Mouse (Mus musculus): Measurements from ENCODE around the gene Kcna2. TPM values are rescaled to one million over a fixed set of nuclear protein-coding genes. Genes with fewer than 3 reads are reported as not detected.

Gene Kcna2
- polyA plus RNA-seq, 1 experiment from 2014 or later, result 1.7 TPM

- peaks cover 38% of the 10 kb centered on the region for H3K4me1 ChIP-seq (replicated peaks)
- H3K27me3 ChIP-seq, result peaks cover 7% of the 10 kb centered on the region
- H3K9me3 ChIP-seq, result no peaks in the 10 kb centered on the region
- H3K27ac ChIP-seq (replicated peaks), result no peak overlapping the region
- ATAC-seq (ENCODE audit: low FRiP score, low read depth), result no peak
- H3K4me2 ChIP-seq, result peak overlapping the region; percentile 90
- 89% methylated on average over 3 of the region's 3 CpGs for WGBS
- H3K4me3 ChIP-seq, result peak overlapping the region; percentile 75; the same call in 1 of the 2 replicates
- H3K36me3 ChIP-seq, result no peaks in the 10 kb centered on the region
- H3K9ac ChIP-seq, result no peak overlapping the region
Measured at GRCm38 (mm10) chr3:107103462-107103861, 2.5 kb downstream of the Kcna2 start.

DNA sequence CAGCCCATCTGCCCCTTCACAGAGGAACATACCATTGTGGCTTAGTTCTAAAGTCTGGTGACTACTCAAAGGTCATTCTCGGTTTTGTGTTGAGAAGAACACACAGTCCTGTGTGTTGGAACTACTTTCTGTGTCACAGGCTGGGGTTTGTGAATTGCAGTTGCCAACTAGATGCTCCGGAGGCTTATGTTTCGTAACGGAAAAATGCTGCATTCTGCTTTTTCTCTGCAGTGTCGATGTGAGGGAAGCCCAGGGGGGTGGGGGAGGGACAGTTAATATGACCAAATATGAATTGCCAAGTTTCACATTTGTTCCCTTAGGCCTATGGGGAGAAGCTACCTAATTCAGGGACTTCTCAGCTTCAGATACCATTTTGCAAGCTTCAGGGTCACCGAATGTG, 5.0 kb downstream of the Kcna2 start:
- no peaks in the 10 kb centered on the region for H3K36me3 ChIP-seq
- peak overlapping the region; percentile 13; the same call in 1 of the 2 replicates for H3K4me2 ChIP-seq
- H3K9me3 ChIP-seq, result no peaks in the 10 kb centered on the region
- peaks cover 30% of the 10 kb centered on the region for H3K4me1 ChIP-seq (replicated peaks)
- no peak for ATAC-seq (ENCODE audit: low FRiP score, low read depth)
- WGBS, result 78% methylated on average over 6 of the region's 6 CpGs
- H3K27ac ChIP-seq (replicated peaks), result no peak overlapping the region
- H3K4me3 ChIP-seq, result no peak overlapping the region
- no peaks in the 10 kb centered on the region for H3K27me3 ChIP-seq
- H3K9ac ChIP-seq, result no peak overlapping the region

DNA sequence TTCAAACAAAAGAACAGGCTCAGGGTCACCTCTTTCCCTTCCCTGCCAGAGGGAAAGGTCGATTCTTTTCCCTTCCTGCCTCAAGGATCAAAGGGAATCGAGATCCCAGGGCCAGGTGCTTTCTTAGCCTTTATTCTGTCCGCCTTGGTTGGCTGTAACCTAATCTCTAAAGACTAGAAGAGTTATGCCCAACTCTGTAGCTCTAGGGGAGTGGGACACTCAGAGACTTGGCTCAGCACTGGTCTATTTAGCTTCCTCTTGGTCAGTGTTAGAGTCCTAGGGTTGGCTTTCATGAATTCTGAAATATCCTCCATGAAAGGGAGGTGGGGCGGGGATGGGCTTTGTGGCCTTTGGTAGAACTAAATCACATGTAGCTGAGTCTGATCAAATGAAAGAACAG, 11.6 kb downstream of the Kcna2 start:
- WGBS, result 54% methylated on average over 4 of the region's 4 CpGs
- H3K4me2 ChIP-seq, result no peak overlapping the region
- ATAC-seq (ENCODE audit: low FRiP score, low read depth), result no peak

GRCm38 (mm10) chr3:107112932-107113659, 12.2 kb downstream of the Kcna2 start:
- no peaks in the 10 kb centered on the region for H3K9me3 ChIP-seq
- WGBS, result 54% methylated on average over 10 of the region's 10 CpGs
- peak overlapping the region; percentile 48 for H3K4me2 ChIP-seq
- peak overlapping the region; percentile 85 for H3K27ac ChIP-seq (replicated peaks)
- H3K9ac ChIP-seq, result peak overlapping the region; percentile 4; the same call in 1 of the 2 replicates
- peaks cover 28% of the 10 kb centered on the region for H3K4me1 ChIP-seq (replicated peaks)
- no peaks in the 10 kb centered on the region for H3K27me3 ChIP-seq
- H3K36me3 ChIP-seq, result no peaks in the 10 kb centered on the region
- H3K4me3 ChIP-seq, result no peak overlapping the region
- peak; percentile 23; the same call in 1 of the 2 replicates for ATAC-seq (ENCODE audit: low FRiP score, low read depth)

More for the DNA sequence above, 11.6 kb downstream of the Kcna2 start:
- H3K4me3 ChIP-seq, result no peak overlapping the region
- no peak overlapping the region for H3K27ac ChIP-seq (replicated peaks)
- no peaks in the 10 kb centered on the region for H3K27me3 ChIP-seq
- H3K9ac ChIP-seq, result no peak overlapping the region
- no peaks in the 10 kb centered on the region for H3K36me3 ChIP-seq
- H3K9me3 ChIP-seq, result no peaks in the 10 kb centered on the region
- H3K4me1 ChIP-seq (replicated peaks), result peaks cover 28% of the 10 kb centered on the region

DNA sequence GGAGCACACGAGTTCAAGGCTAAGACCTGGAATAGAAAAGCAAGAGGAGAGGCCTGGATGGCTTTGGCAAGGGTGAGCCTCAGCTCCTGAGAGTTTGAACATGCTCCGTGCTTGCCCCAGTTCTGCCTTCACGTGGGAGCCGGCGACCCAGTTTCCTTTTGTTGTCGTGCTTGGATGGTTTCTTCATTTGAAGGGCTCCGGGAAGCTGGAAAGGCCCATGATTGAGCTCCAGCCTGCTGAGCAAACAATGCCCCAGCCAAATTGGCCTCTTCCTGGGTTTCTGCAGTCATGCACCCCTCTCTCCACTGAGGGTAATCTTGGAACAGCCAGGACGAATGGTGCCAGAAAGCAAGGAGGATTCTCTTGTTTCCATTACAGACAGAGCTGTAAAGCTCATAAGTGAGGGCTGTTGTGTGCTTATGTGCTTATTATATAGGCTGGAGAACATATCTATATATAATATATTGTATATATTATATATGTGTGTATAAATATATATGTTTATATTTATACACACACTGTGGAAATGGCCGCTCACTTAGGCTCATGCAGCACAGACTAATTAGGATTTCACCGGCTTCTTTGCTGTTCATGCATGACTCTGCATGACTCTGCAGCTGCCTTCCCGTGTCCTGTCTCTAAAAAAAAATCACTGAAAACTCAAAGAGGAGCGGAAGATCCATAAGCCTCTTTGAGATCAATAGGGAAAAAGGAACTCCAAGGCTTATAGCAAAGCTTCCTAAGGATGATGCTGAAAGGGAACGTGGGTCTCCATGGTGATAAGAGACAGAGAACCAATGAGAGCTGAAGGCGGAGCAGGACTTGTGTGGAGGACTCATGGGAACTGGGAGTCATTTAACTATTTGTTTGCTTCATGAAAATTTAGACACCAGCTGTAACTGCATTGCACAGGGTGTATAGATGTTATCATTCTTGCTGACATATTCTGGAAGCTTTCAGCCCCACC, 13.1 kb downstream of the Kcna2 start:
- peak; percentile 90 for ATAC-seq (ENCODE audit: low FRiP score, low read depth)
- Histone ChIP-seq H3K9me3 (no peaks in the 10 kb centered on the region), H3K9ac (peak overlapping the region; percentile 4), H3K4me1 (replicated peaks) (peaks cover 28% of the 10 kb centered on the region), H3K4me3 (peak overlapping the region; percentile 26), H3K36me3 (no peaks in the 10 kb centered on the region), H3K4me2 (peak overlapping the region; percentile 48), H3K27ac (replicated peaks) (peak overlapping the region; percentile 85), H3K27me3 (no peaks in the 10 kb centered on the region)
- WGBS, result 21% methylated on average over 14 of the region's 14 CpGs

DNA sequence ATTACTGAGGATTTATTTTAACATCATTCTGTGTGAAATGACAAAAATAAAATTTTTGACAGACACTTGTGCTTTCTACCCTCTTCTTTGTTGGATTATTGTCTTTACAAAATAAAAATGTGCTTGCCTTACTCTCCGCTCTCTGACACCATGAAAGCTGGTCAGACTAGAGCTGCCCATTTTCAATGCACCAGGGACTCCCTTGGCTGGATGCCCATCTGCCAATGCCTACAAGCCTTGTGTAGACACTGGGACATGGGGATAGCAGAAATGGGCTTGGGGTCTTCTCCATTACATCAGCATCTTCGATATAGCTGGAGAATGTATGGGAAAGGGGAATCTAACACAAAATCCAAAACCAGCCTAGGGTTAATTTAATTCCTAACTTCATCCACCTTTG, 14.0 kb downstream of the Kcna2 start:
- ATAC-seq (ENCODE audit: low FRiP score, low read depth), result no peak
- Histone ChIP-seq H3K9ac (no peak overlapping the region), H3K36me3 (no peaks in the 10 kb centered on the region), H3K4me1 (replicated peaks) (peaks cover 28% of the 10 kb centered on the region), H3K4me3 (no peak overlapping the region), H3K9me3 (no peaks in the 10 kb centered on the region), H3K27me3 (no peaks in the 10 kb centered on the region), H3K27ac (replicated peaks) (no peak overlapping the region), H3K4me2 (no peak overlapping the region)
- 80% methylated on average over 2 of the region's 2 CpGs for WGBS

GRCm38 (mm10) chr3:107115746-107116145, 14.8 kb downstream of the Kcna2 start:
- Histone ChIP-seq H3K9me3 (no peaks in the 10 kb centered on the region), H3K4me3 (no peak overlapping the region), H3K27ac (replicated peaks) (no peak overlapping the region), H3K36me3 (no peaks in the 10 kb centered on the region), H3K27me3 (no peaks in the 10 kb centered on the region), H3K4me1 (replicated peaks) (peaks cover 28% of the 10 kb centered on the region), H3K4me2 (no peak overlapping the region), H3K9ac (no peak overlapping the region)
- no peak for ATAC-seq (ENCODE audit: low FRiP score, low read depth)
- WGBS, result 77% methylated on average over 2 of the region's 2 CpGs

DNA sequence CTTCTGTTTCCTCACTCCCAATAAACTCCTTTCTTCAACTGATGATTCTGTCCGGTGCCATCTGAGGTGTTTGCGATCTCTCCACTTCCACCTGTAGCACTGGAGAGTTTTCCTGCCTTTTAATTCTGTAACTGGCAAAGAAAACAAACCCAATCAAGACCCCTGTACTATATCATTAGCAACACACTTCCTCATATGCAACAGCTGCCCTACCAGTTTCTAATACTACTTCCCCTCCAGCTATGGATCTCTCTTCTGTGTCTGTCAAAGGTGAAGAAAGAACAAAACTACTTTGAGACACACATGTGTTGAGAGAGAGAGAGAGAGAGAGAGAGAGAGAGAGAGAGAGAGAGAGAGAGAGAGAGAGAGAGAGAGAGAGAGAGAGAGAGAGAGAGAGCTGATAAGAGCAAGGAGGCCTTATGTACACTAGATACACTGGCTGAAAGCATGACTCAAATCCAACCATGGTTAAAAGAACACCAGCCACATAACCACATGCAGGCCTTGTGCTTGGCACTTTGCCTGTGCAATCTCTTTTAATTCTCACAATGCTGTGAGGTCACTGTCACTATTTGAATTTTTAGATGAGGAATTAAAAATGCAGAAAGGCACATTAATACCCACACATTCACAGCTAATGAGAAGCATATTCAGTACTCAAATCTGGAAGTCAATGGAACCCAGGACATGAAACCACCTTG, 19.1 kb downstream of the Kcna2 start:
- Histone ChIP-seq H3K4me2 (no peak overlapping the region), H3K27ac (replicated peaks) (no peak overlapping the region), H3K9me3 (no peaks in the 10 kb centered on the region), H3K4me3 (no peak overlapping the region), H3K27me3 (no peaks in the 10 kb centered on the region), H3K9ac (no peak overlapping the region), H3K4me1 (replicated peaks) (peaks cover 2% of the 10 kb centered on the region; the same call in 1 of the 2 replicates), H3K36me3 (no peaks in the 10 kb centered on the region)
- WGBS, result 86% methylated on average over 2 of the region's 2 CpGs
- no peak for ATAC-seq (ENCODE audit: low FRiP score, low read depth)

GRCm38 (mm10) chr3:107122306-107122705, 21.4 kb downstream of the Kcna2 start:
- H3K27ac ChIP-seq (replicated peaks), result no peak overlapping the region
- no peaks in the 10 kb centered on the region for H3K4me1 ChIP-seq (replicated peaks)
- no peak for ATAC-seq (ENCODE audit: low FRiP score, low read depth)
- H3K4me2 ChIP-seq, result no peak overlapping the region
- H3K27me3 ChIP-seq, result no peaks in the 10 kb centered on the region
- no peak overlapping the region for H3K4me3 ChIP-seq
- H3K36me3 ChIP-seq, result no peaks in the 10 kb centered on the region
- no peak overlapping the region for H3K9ac ChIP-seq
- H3K9me3 ChIP-seq, result no peaks in the 10 kb centered on the region

GRCm38 (mm10) chr3:107127667-107128066, 26.7 kb downstream of the Kcna2 start:
- H3K27ac ChIP-seq (replicated peaks), result no peak overlapping the region
- H3K4me1 ChIP-seq (replicated peaks), result peaks cover 2% of the 10 kb centered on the region; the same call in 1 of the 2 replicates
- H3K4me2 ChIP-seq, result no peak overlapping the region
- no peak overlapping the region for H3K9ac ChIP-seq
- no peaks in the 10 kb centered on the region for H3K9me3 ChIP-seq
- no peaks in the 10 kb centered on the region for H3K27me3 ChIP-seq
- no peaks in the 10 kb centered on the region for H3K36me3 ChIP-seq
- ATAC-seq (ENCODE audit: low FRiP score, low read depth), result no peak
- H3K4me3 ChIP-seq, result no peak overlapping the region
- 73% methylated on average over 1 of the region's 1 CpGs for WGBS

- H3K4me3 ChIP-seq, result no peak overlapping the region
- no peak overlapping the region for H3K27ac ChIP-seq (replicated peaks)
- H3K9me3 ChIP-seq, result no peaks in the 10 kb centered on the region
- H3K36me3 ChIP-seq, result no peaks in the 10 kb centered on the region
- H3K4me2 ChIP-seq, result no peak overlapping the region
- H3K9ac ChIP-seq, result no peak overlapping the region
- ATAC-seq (ENCODE audit: low FRiP score, low read depth), result no peak
- peaks cover 2% of the 10 kb centered on the region; the same call in 1 of the 2 replicates for H3K4me1 ChIP-seq (replicated peaks)
- WGBS, result 52% methylated on average over 3 of the region's 3 CpGs
- no peaks in the 10 kb centered on the region for H3K27me3 ChIP-seq
Measured at GRCm38 (mm10) chr3:107128421-107128820, 27.5 kb downstream of the Kcna2 start.
